Mouse (Mus musculus) left cerebral cortex, adult 2 months (tissue): ENCODE measurements around the gene Smim4. TPM values are rescaled to one million over a fixed set of nuclear protein-coding genes. Genes with fewer than 3 reads are reported as not detected.

Experiments
- DNase-seq, 2 experiments: peaks; one replicate each; pipeline ENCODE4 v3.0.0; 2021 to 2022; ENCODE audit warnings: low spot score in 2 of 2, mixed read lengths in 1 of 2; ENCODE audit errors: extremely low spot score in 1 of 2
- H3K27ac ChIP-seq: fragments of 200-600 bp; 2 replicates; pipeline ENCODE4 v1.8.1; 2022
- H3K4me3 ChIP-seq: fragments of 200-600 bp; 2 replicates; pipeline ENCODE4 v1.8.1; 2022
- CTCF ChIP-seq: fragments of 200-600 bp; IDR thresholded peaks from 2 replicates; pipeline ENCODE4 v1.8.1; 2022; ENCODE audit warnings: antibody characterized with exemption, mild to moderate bottlenecking, moderate library complexity
- intact Hi-C: fragments of 180-260 bp; cut with DNase I; formaldehyde crosslinking; loops from one replicate; pipeline ENCODE4 v1.15.1; 2025
- total RNA-seq, 2 experiments: library from RNA; stranded (reverse); gene quantifications; 2 replicates each; pipeline ENCODE4 v1.2.3; 2021

Gene Smim4
- total RNA-seq, 2 experiments from 2014 or later: 21.9 to 23.5 TPM

- H3K4me3 ChIP-seq: no peak overlapping the region
- H3K27ac ChIP-seq: no peak overlapping the region
- DNase-seq: no peak
- intact Hi-C loops: no loop called here
- TF ChIP-seq CTCF: no peak
Observed at GRCm38 (mm10) chr14:31137281-31137595, 8.5 kb upstream of the Smim4 start.

- no peak for TF ChIP-seq CTCF
- no peak overlapping the region for H3K4me3 ChIP-seq
- intact Hi-C loops: no loop called here
- no peak for DNase-seq
- H3K27ac ChIP-seq: no peak overlapping the region
Observed at GRCm38 (mm10) chr14:31136411-31137280, 7.9 kb upstream of the Smim4 start.

GRCm38 (mm10) chr14:31135495-31136410 lies 7.0 kb upstream of the Smim4 start:
- TF ChIP-seq CTCF: no peak
- intact Hi-C loops: no loop called here

GRCm38 (mm10) chr14:31134015-31135000 lies 5.6 kb upstream of the Smim4 start:
- Histone ChIP-seq H3K4me3 (no peak overlapping the region), H3K27ac (no peak overlapping the region)
- intact Hi-C loops: loop anchor here (5.0 kb wide), 1 partner anchor 63 kb away; no protein-coding TSS in a partner anchor

More at GRCm38 (mm10) chr14:31135495-31136410, 7.0 kb upstream of the Smim4 start:
- no peak overlapping the region for H3K27ac ChIP-seq
- DNase-seq: no peak
- H3K4me3 ChIP-seq: no peak overlapping the region

GRCm38 (mm10) chr14:31133023-31133665 lies 4.4 kb upstream of the Smim4 start:
- Histone ChIP-seq H3K4me3 (no peak overlapping the region), H3K27ac (no peak overlapping the region)
- intact Hi-C loops: loop anchor here (5.0 kb wide), 1 partner anchor 64 kb away; no protein-coding TSS in a partner anchor
- DNase-seq: no peak
- no peak for TF ChIP-seq CTCF

More at GRCm38 (mm10) chr14:31134015-31135000, 5.6 kb upstream of the Smim4 start:
- no peak for TF ChIP-seq CTCF
- no peak for DNase-seq

- Histone ChIP-seq H3K27ac (no peak overlapping the region), H3K4me3 (no peak overlapping the region)
- intact Hi-C loops: loop anchor here (5.0 kb wide), 1 partner anchor 65 kb away; no protein-coding TSS in a partner anchor
- DNase-seq: no peak
- no peak for TF ChIP-seq CTCF
Observed at GRCm38 (mm10) chr14:31132491-31132975, 3.8 kb upstream of the Smim4 start.

- DNase-seq: no peak
- intact Hi-C loops: loop anchor here (5.0 kb wide), 1 partner anchor 65 kb away; no protein-coding TSS in a partner anchor
- Histone ChIP-seq H3K4me3 (no peak overlapping the region), H3K27ac (no peak overlapping the region)
- TF ChIP-seq CTCF: no peak
Observed at GRCm38 (mm10) chr14:31132031-31132430, 3.3 kb upstream of the Smim4 start.

- no peak for DNase-seq
- Histone ChIP-seq H3K27ac (no peak overlapping the region), H3K4me3 (peak overlapping the region; percentile 45)
- no peak for TF ChIP-seq CTCF
- intact Hi-C loops: loop anchor here (5.0 kb wide), 1 partner anchor 66 kb away; no protein-coding TSS in a partner anchor
Observed at GRCm38 (mm10) chr14:31131272-31131821, 2.6 kb upstream of the Smim4 start.

GRCm38 (mm10) chr14:31130236-31131220 lies 1.8 kb upstream of the Smim4 start, which contains the start of gene Nt5dc2:
Gene Nt5dc2 (plus strand): TSS chr14:31131053.
- H3K27ac ChIP-seq: no peak within 1 kb of the TSS; the same call in 1 of the 2 replicates
- peak within 1 kb of the TSS; percentile 45 for H3K4me3 ChIP-seq
- intact Hi-C loops: loop anchor here (5.0 kb wide), 1 partner anchor 67 kb away; no protein-coding TSS in a partner anchor
- peak; percentile 66 to 71 for DNase-seq
- no peak; the same call in 1 of the 2 replicates for TF ChIP-seq CTCF
